Mouse (Mus musculus): ENCODE data around the gene Tsga10. TPM values are rescaled to one million over a fixed set of nuclear protein-coding genes. Genes with fewer than 3 reads are reported as not detected.

Gene Tsga10
- polyA plus RNA-seq (2016; fragmentation: Nextera tagmentation; extraction: Ambion mirVana) = 6.0 and 6.7 TPM in 2 replicates

DNA sequence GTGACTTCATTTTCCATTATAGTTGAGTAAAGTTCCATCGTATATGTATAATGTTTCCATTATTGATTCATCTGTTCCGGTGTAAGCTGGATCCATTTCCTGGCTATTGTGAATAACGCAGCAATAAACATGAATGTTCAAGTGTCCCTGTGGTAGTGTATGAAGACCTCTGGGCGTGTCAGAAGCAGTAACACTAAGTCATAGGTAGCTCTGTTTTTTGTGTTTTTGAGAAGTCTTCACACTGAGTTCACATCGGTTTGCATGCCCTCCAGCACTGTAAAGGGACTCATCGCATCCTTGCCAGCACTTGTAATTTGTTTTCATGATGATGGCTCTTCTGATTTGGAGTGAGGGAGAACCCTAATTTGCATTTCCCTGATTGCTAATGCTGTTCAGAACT is at the start of gene Tsga10:
Gene Tsga10 (minus strand): TSS at position 144 of the 400 bp plus-strand sequence.
- Histone ChIP-seq H3K27me3 (peaks cover 7% of the 10 kb centered on the region; the same call in 1 of the 2 replicates), H3K36me3 (no peaks in the 10 kb centered on the region), H3K4me3 (replicated peaks) (peak within 1 kb of the TSS; percentile 65), H3K27ac (peak within 1 kb of the TSS; percentile 80), H3K4me2 (peak within 1 kb of the TSS; percentile 68), H3K9me3 (0 out of 2 replicates have a peak, but pooled peaks cover 3% of the 10 kb centered on the region), H3K9ac (replicated peaks) (peak within 1 kb of the TSS; percentile 65), H3K4me1 (replicated peaks) (peaks cover 4% of the 10 kb centered on the region; the same call in 1 of the 2 replicates)
- 86% methylated on average over 6 of the region's 6 CpGs for WGBS
- ATAC-seq (ENCODE audit: insufficient number of reproducible peaks, insufficient read depth, low FRiP score, low TSS enrichment, low read depth) = no peak

- 84% methylated on average over 2 of the region's 2 CpGs for WGBS
- Histone ChIP-seq H3K27ac (no peak overlapping the region), H3K4me1 (replicated peaks) (no peaks in the 10 kb centered on the region), H3K9me3 (no peaks in the 10 kb centered on the region), H3K27me3 (0 out of 2 replicates have a peak, but pooled peaks cover 3% of the 10 kb centered on the region), H3K9ac (replicated peaks) (no peak overlapping the region), H3K4me2 (no peak overlapping the region), H3K36me3 (no peaks in the 10 kb centered on the region), H3K4me3 (replicated peaks) (no peak overlapping the region)
- ATAC-seq (ENCODE audit: insufficient number of reproducible peaks, insufficient read depth, low FRiP score, low TSS enrichment, low read depth) = no peak
Observed at GRCm38 (mm10) chr1:37912751-37913150, 46.5 kb upstream of the Tsga10 start.

DNA sequence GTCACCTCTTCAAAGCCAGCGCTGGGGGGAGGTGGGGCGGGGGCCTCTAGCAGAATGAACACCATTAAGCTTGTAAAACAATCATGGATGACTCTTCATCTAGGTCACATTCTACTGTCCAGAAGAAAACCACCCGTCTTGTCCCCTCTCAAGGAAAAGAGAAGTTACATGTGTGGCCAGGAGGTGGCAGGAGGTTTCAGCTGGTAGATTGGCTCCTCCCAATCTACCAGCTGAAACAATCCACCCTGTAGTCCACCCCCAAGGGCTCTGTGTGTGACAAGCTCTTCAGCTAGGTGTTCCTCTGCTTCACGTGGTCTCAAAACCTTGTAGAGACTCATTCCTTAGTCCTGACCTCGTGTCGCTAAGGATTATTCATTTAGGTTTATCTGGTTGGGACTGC is 36.9 kb upstream of the Tsga10 start:
- H3K27me3 ChIP-seq = no peaks in the 10 kb centered on the region
- H3K9ac ChIP-seq (replicated peaks) = no peak overlapping the region
- no peak overlapping the region for H3K4me3 ChIP-seq (replicated peaks)
- no peak overlapping the region for H3K27ac ChIP-seq
- no peaks in the 10 kb centered on the region for H3K9me3 ChIP-seq
- no peak overlapping the region for H3K4me2 ChIP-seq
- peaks cover 23% of the 10 kb centered on the region for H3K36me3 ChIP-seq
- 0 out of 2 replicates have a peak, but pooled peaks have one; percentile 20 for ATAC-seq (ENCODE audit: insufficient number of reproducible peaks, insufficient read depth, low FRiP score, low TSS enrichment, low read depth)
- WGBS = 39% methylated on average over 6 of the region's 6 CpGs
- no peaks in the 10 kb centered on the region for H3K4me1 ChIP-seq (replicated peaks)

DNA sequence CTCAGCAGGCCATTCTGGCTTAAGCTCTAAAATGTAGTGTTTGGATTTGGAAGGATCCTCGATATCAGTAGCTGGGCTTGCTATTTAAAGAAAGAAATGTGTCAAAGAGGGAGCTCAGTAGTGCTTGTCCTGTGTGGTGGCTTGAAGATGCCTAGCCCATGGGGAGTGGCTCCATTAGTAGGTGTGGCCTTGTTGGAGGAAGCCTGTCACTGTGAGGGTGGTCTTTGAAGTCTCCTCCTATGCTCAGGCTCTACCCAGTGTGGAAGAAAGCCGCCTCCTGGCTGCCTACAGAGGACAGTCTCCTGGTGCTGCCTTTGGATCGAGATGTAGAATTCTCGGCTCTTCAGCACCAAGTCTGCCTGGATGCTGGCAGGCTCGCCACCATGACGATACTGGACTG is 34.1 kb upstream of the Tsga10 start:
- H3K36me3 ChIP-seq = peaks cover 51% of the 10 kb centered on the region
- ATAC-seq (ENCODE audit: insufficient number of reproducible peaks, insufficient read depth, low FRiP score, low TSS enrichment, low read depth) = no peak
- no peak overlapping the region for H3K9ac ChIP-seq (replicated peaks)
- 47% methylated on average over 6 of the region's 6 CpGs for whole genome bisulfite sequencing
- no peak overlapping the region for H3K4me3 ChIP-seq (replicated peaks)
- H3K4me2 ChIP-seq = no peak overlapping the region
- no peaks in the 10 kb centered on the region for H3K9me3 ChIP-seq
- H3K27me3 ChIP-seq = no peaks in the 10 kb centered on the region
- H3K4me1 ChIP-seq (replicated peaks) = no peaks in the 10 kb centered on the region
- no peak overlapping the region for H3K27ac ChIP-seq

GRCm38 (mm10) chr1:37899816-37900215 is 33.6 kb upstream of the Tsga10 start:
- no peaks in the 10 kb centered on the region for H3K4me1 ChIP-seq (replicated peaks)
- no peaks in the 10 kb centered on the region for H3K9me3 ChIP-seq
- no peak overlapping the region for H3K4me2 ChIP-seq
- no peaks in the 10 kb centered on the region for H3K27me3 ChIP-seq
- WGBS = 75% methylated on average over 4 of the region's 4 CpGs
- no peak for ATAC-seq (ENCODE audit: insufficient number of reproducible peaks, insufficient read depth, low FRiP score, low TSS enrichment, low read depth)
- H3K9ac ChIP-seq (replicated peaks) = no peak overlapping the region
- H3K27ac ChIP-seq = no peak overlapping the region
- H3K4me3 ChIP-seq (replicated peaks) = no peak overlapping the region
- H3K36me3 ChIP-seq = peaks cover 56% of the 10 kb centered on the region

- Histone ChIP-seq H3K9ac (replicated peaks) (no peak overlapping the region), H3K9me3 (no peaks in the 10 kb centered on the region), H3K36me3 (peaks cover 57% of the 10 kb centered on the region), H3K27me3 (no peaks in the 10 kb centered on the region), H3K4me2 (no peak overlapping the region), H3K27ac (no peak overlapping the region), H3K4me3 (replicated peaks) (no peak overlapping the region), H3K4me1 (replicated peaks) (peaks cover 11% of the 10 kb centered on the region)
- ATAC-seq (ENCODE audit: insufficient number of reproducible peaks, insufficient read depth, low FRiP score, low TSS enrichment, low read depth) = no peak
Observed at GRCm38 (mm10) chr1:37894606-37895005, 28.4 kb upstream of the Tsga10 start.

DNA sequence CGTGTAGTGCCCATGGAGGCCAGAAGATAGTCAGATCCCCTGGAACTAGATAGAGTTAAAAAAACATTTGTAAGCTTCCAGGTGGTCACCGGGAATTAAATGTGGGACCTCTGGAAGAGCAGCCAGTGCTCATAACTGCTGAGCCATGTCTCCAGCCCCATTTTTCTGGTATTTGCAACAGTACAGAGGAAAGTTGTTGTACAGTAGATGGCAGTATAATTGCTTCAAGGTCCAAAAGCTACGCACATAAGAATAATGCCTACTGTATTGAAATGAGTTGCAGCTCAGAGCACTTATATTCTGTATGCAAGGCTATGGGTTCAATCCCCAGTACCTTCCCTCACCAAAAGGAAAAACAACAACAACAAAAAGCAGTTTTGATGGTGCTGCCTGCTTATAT is 25.2 kb upstream of the Tsga10 start:
- WGBS = 77% methylated on average over 3 of the region's 3 CpGs
- ATAC-seq (ENCODE audit: insufficient number of reproducible peaks, insufficient read depth, low FRiP score, low TSS enrichment, low read depth) = no peak
- no peak overlapping the region for H3K9ac ChIP-seq (replicated peaks)
- H3K4me2 ChIP-seq = peak overlapping the region; percentile 87
- H3K4me1 ChIP-seq (replicated peaks) = peaks cover 18% of the 10 kb centered on the region
- H3K27me3 ChIP-seq = no peaks in the 10 kb centered on the region
- H3K36me3 ChIP-seq = peaks cover 27% of the 10 kb centered on the region
- no peak overlapping the region for H3K27ac ChIP-seq
- peak overlapping the region; percentile 72 for H3K4me3 ChIP-seq (replicated peaks)
- no peaks in the 10 kb centered on the region for H3K9me3 ChIP-seq

DNA sequence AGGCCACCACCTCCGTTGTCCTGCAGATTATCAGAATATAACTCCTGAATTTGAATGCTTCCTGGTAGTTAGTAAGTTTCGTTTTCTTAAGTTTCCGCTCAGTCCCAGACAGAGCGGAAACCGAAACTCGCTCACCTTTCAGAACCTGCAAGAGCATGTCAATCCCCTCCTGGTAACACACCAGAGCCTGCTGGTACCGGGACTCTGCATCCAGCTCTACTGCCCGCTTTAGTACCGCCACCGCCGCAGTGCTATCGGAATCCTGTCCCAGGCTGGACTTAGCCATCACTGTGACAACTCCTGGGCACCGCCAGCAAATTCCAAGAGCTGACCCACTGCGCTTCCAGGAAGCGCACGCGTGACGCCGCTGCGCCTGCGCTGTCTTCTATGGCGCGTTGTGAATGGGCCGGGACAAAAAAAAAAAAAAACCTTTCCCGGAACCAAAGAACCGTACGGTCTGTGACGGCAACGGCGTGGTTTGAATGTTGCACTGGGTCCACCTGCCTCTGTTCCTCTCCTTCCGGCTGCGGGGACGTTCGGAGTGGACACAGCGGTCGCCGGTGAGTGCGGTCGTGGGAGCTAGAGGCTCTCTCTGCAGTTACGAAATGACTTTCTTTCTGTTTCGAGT is 23.9 kb upstream of the Tsga10 start, which contains the start of the genes Mitd1 and Mrpl30:
Gene Mitd1 (minus strand): TSS at position 387 of the 628 bp plus-strand sequence.
Gene Mrpl30 (plus strand): TSS at position 453 of the 628 bp plus-strand sequence.
- H3K9ac ChIP-seq (replicated peaks) = peak within 1 kb of the TSS; percentile 71
- H3K36me3 ChIP-seq = peaks cover 15% of the 10 kb centered on the region
- peak within 1 kb of the TSS; percentile 72 for H3K4me3 ChIP-seq (replicated peaks)
- H3K9me3 ChIP-seq = no peaks in the 10 kb centered on the region
- H3K4me2 ChIP-seq = peak within 1 kb of the TSS; percentile 87
- under 1% methylated on average over 41 of the region's 41 CpGs for WGBS
- no peaks in the 10 kb centered on the region for H3K27me3 ChIP-seq
- ATAC-seq (ENCODE audit: insufficient number of reproducible peaks, insufficient read depth, low FRiP score, low TSS enrichment, low read depth) = peak; percentile 86
- H3K4me1 ChIP-seq (replicated peaks) = peaks cover 18% of the 10 kb centered on the region
- peak within 1 kb of the TSS; percentile 73 for H3K27ac ChIP-seq

DNA sequence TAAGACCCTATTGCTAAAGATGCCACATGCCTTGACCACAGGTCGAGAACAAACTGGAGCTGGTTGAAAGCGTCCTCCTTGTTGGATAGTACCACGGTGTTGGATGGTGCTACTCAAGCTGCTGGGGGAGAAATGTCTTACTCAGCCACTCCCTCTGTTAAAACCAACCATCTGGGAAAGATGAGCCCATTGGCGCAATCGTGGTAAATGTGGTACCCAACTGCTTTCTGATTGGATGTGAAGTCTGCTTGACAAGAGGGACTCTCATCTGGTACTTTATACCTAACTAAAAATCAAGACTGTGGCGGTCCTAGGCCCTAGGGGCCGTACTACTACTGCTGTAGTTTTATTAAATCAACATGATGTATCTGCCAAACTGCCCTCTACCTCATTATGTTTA is 23.0 kb upstream of the Tsga10 start:
- peaks cover 18% of the 10 kb centered on the region for H3K4me1 ChIP-seq (replicated peaks)
- WGBS = 82% methylated on average over 7 of the region's 7 CpGs
- no peak overlapping the region for H3K27ac ChIP-seq
- H3K9ac ChIP-seq (replicated peaks) = peak overlapping the region; percentile 71
- H3K9me3 ChIP-seq = no peaks in the 10 kb centered on the region
- H3K4me3 ChIP-seq (replicated peaks) = peak overlapping the region; percentile 72
- ATAC-seq (ENCODE audit: insufficient number of reproducible peaks, insufficient read depth, low FRiP score, low TSS enrichment, low read depth) = no peak
- no peaks in the 10 kb centered on the region for H3K27me3 ChIP-seq
- H3K36me3 ChIP-seq = peaks cover 14% of the 10 kb centered on the region
- peak overlapping the region; percentile 87 for H3K4me2 ChIP-seq

GRCm38 (mm10) chr1:37884451-37884850 is 18.2 kb upstream of the Tsga10 start:
- no peaks in the 10 kb centered on the region for H3K9me3 ChIP-seq
- 80% methylated on average over 4 of the region's 4 CpGs for WGBS

DNA sequence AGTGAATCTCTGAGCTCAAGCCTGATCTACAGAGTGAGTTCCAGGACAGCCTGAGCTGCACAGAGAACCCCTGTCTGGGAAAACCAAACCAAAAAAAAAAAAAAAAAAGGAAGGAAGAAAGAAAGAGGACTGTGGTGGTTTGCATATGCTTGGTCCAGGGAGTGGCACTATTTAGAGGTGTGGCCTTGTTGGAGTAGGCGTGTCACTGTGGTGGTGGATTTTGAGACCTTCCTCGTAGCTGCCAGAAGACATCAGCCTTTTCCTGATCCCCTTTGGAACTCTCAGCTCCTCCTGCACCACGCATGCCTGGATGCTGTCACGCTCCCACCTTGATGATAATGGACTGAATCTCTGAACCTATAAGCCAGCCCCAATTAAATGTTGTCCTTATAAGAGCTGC is 17.2 kb upstream of the Tsga10 start:
- H3K4me1 ChIP-seq (replicated peaks) = no peaks in the 10 kb centered on the region
- WGBS = 92% methylated on average over 4 of the region's 4 CpGs
- H3K27ac ChIP-seq = no peak overlapping the region
- no peaks in the 10 kb centered on the region for H3K9me3 ChIP-seq
- H3K4me2 ChIP-seq = no peak overlapping the region
- no peak for ATAC-seq (ENCODE audit: insufficient number of reproducible peaks, insufficient read depth, low FRiP score, low TSS enrichment, low read depth)
- H3K9ac ChIP-seq (replicated peaks) = no peak overlapping the region
- H3K36me3 ChIP-seq = peaks cover 54% of the 10 kb centered on the region
- no peak overlapping the region for H3K4me3 ChIP-seq (replicated peaks)
- H3K27me3 ChIP-seq = no peaks in the 10 kb centered on the region

More at GRCm38 (mm10) chr1:37884451-37884850, 18.2 kb upstream of the Tsga10 start:
- H3K9ac ChIP-seq (replicated peaks) = no peak overlapping the region
- H3K4me2 ChIP-seq = no peak overlapping the region
- no peaks in the 10 kb centered on the region for H3K27me3 ChIP-seq
- no peak overlapping the region for H3K4me3 ChIP-seq (replicated peaks)
- H3K36me3 ChIP-seq = peaks cover 43% of the 10 kb centered on the region
- no peak overlapping the region for H3K27ac ChIP-seq
- ATAC-seq (ENCODE audit: insufficient number of reproducible peaks, insufficient read depth, low FRiP score, low TSS enrichment, low read depth) = no peak
- H3K4me1 ChIP-seq (replicated peaks) = peaks cover 5% of the 10 kb centered on the region

Data from limb, embryonic 12.5 days (tissue).